Mouse (Mus musculus): ENCODE results near the gene Hyou1. TPM values are rescaled to one million over a fixed set of nuclear protein-coding genes. Genes with fewer than 3 reads are reported as not detected.

The Hyou1 gene
- polyA plus RNA-seq, 1 experiment from 2014 or later = 33.8 TPM

- Histone ChIP-seq H3K4me2 (ENCODE audit: low read depth, low read length) (no peak overlapping the region), H3K36me3 (ENCODE audit: control insufficient read depth, insufficient read depth, low read length) (peaks cover 14% of the 10 kb centered on the region), H3K9ac (ENCODE audit: low read length) (no peak overlapping the region), H3K4me1 (ENCODE audit: control insufficient read depth, insufficient read depth, low read length) (no peaks in the 10 kb centered on the region), H3K27me3 (ENCODE audit: control insufficient read depth, insufficient read depth, low read length) (no peaks in the 10 kb centered on the region), H3K4me3 (replicated peaks; ENCODE audit: low read length) (no peak overlapping the region), H3K27ac (ENCODE audit: low read length) (no peak overlapping the region), H3K9me3 (replicated peaks; ENCODE audit: control insufficient read depth, low read length) (no peaks in the 10 kb centered on the region)
- ATAC-seq (ENCODE audit: insufficient read depth, low FRiP score) = peak; percentile 44; the same call in 1 of the 2 replicates
- 40% methylated on average over 4 of the region's 4 CpGs for WGBS
Observed at GRCm38 (mm10) chr9:44391466-44391865, 12.2 kb downstream of the Hyou1 start.

- ATAC-seq (ENCODE audit: insufficient read depth, low FRiP score) = peak; percentile 98
- H3K4me1 ChIP-seq (ENCODE audit: control insufficient read depth, insufficient read depth, low read length) = peaks cover 12% of the 10 kb centered on the region; the same call in 1 of the 2 replicates
- peak within 1 kb of the TSS; percentile 86 for H3K4me3 ChIP-seq (replicated peaks; ENCODE audit: low read length)
- H3K36me3 ChIP-seq (ENCODE audit: control insufficient read depth, insufficient read depth, low read length) = peaks cover 12% of the 10 kb centered on the region; the same call in 1 of the 2 replicates
- peak within 1 kb of the TSS; percentile 85 for H3K4me2 ChIP-seq (ENCODE audit: low read depth, low read length)
- H3K9ac ChIP-seq (ENCODE audit: low read length) = peak within 1 kb of the TSS; percentile 89
- no peaks in the 10 kb centered on the region for H3K9me3 ChIP-seq (replicated peaks; ENCODE audit: control insufficient read depth, low read length)
- H3K27me3 ChIP-seq (ENCODE audit: control insufficient read depth, insufficient read depth, low read length) = no peaks in the 10 kb centered on the region
- peak within 1 kb of the TSS; percentile 92 for H3K27ac ChIP-seq (ENCODE audit: low read length)
- WGBS = under 1% methylated on average over 43 of the region's 43 CpGs
Observed at GRCm38 (mm10) chr9:44396684-44397411, 17.6 kb downstream of the Hyou1 start, which contains the start of gene Slc37a4. Gene Slc37a4 (plus strand): TSS chr9:44396852.

GRCm38 (mm10) chr9:44398087-44398486 is 18.8 kb downstream of the Hyou1 start:
- peaks cover 19% of the 10 kb centered on the region for H3K36me3 ChIP-seq (ENCODE audit: control insufficient read depth, insufficient read depth, low read length)
- H3K27ac ChIP-seq (ENCODE audit: low read length) = peak overlapping the region; percentile 72
- H3K27me3 ChIP-seq (ENCODE audit: control insufficient read depth, insufficient read depth, low read length) = no peaks in the 10 kb centered on the region
- H3K4me1 ChIP-seq (ENCODE audit: control insufficient read depth, insufficient read depth, low read length) = peaks cover 12% of the 10 kb centered on the region; the same call in 1 of the 2 replicates
- peak overlapping the region; percentile 85 for H3K4me2 ChIP-seq (ENCODE audit: low read depth, low read length)
- H3K4me3 ChIP-seq (replicated peaks; ENCODE audit: low read length) = peak overlapping the region; percentile 86
- peak overlapping the region; percentile 89 for H3K9ac ChIP-seq (ENCODE audit: low read length)
- 16% methylated on average over 4 of the region's 4 CpGs for WGBS
- H3K9me3 ChIP-seq (replicated peaks; ENCODE audit: control insufficient read depth, low read length) = no peaks in the 10 kb centered on the region
- ATAC-seq (ENCODE audit: insufficient read depth, low FRiP score) = no peak

- Histone ChIP-seq H3K27ac (ENCODE audit: low read length) (peak overlapping the region; percentile 72; the same call in 1 of the 2 replicates), H3K36me3 (ENCODE audit: control insufficient read depth, insufficient read depth, low read length) (peaks cover 19% of the 10 kb centered on the region), H3K27me3 (ENCODE audit: control insufficient read depth, insufficient read depth, low read length) (no peaks in the 10 kb centered on the region), H3K9ac (ENCODE audit: low read length) (peak overlapping the region; percentile 89), H3K4me2 (ENCODE audit: low read depth, low read length) (peak overlapping the region; percentile 85), H3K9me3 (replicated peaks; ENCODE audit: control insufficient read depth, low read length) (no peaks in the 10 kb centered on the region), H3K4me1 (ENCODE audit: control insufficient read depth, insufficient read depth, low read length) (peaks cover 12% of the 10 kb centered on the region; the same call in 1 of the 2 replicates), H3K4me3 (replicated peaks; ENCODE audit: low read length) (peak overlapping the region; percentile 10; the same call in 1 of the 2 replicates)
- no peak for ATAC-seq (ENCODE audit: insufficient read depth, low FRiP score)
- WGBS = 79% methylated on average over 9 of the region's 9 CpGs
Observed at GRCm38 (mm10) chr9:44398551-44398950, 19.3 kb downstream of the Hyou1 start.

- no peaks in the 10 kb centered on the region for H3K9me3 ChIP-seq (replicated peaks; ENCODE audit: control insufficient read depth, low read length)
- H3K4me2 ChIP-seq (ENCODE audit: low read depth, low read length) = no peak overlapping the region
- 82% methylated on average over 13 of the region's 13 CpGs for WGBS
- no peak overlapping the region for H3K27ac ChIP-seq (ENCODE audit: low read length)
- no peak for ATAC-seq (ENCODE audit: insufficient read depth, low FRiP score)
- H3K4me1 ChIP-seq (ENCODE audit: control insufficient read depth, insufficient read depth, low read length) = peaks cover 12% of the 10 kb centered on the region; the same call in 1 of the 2 replicates
- H3K36me3 ChIP-seq (ENCODE audit: control insufficient read depth, insufficient read depth, low read length) = peaks cover 19% of the 10 kb centered on the region
- 0 out of 2 replicates have a peak overlapping the region, but pooled peaks have one; percentile 2 for H3K9ac ChIP-seq (ENCODE audit: low read length)
- no peaks in the 10 kb centered on the region for H3K27me3 ChIP-seq (ENCODE audit: control insufficient read depth, insufficient read depth, low read length)
- H3K4me3 ChIP-seq (replicated peaks; ENCODE audit: low read length) = no peak overlapping the region
Observed at GRCm38 (mm10) chr9:44399114-44399794, 20.0 kb downstream of the Hyou1 start.

GRCm38 (mm10) chr9:44399795-44400114 is 20.5 kb downstream of the Hyou1 start:
- Histone ChIP-seq H3K4me2 (ENCODE audit: low read depth, low read length) (no peak overlapping the region), H3K36me3 (ENCODE audit: control insufficient read depth, insufficient read depth, low read length) (peaks cover 19% of the 10 kb centered on the region), H3K4me1 (ENCODE audit: control insufficient read depth, insufficient read depth, low read length) (peaks cover 12% of the 10 kb centered on the region; the same call in 1 of the 2 replicates), H3K9ac (ENCODE audit: low read length) (no peak overlapping the region), H3K4me3 (replicated peaks; ENCODE audit: low read length) (no peak overlapping the region), H3K27me3 (ENCODE audit: control insufficient read depth, insufficient read depth, low read length) (no peaks in the 10 kb centered on the region), H3K9me3 (replicated peaks; ENCODE audit: control insufficient read depth, low read length) (no peaks in the 10 kb centered on the region), H3K27ac (ENCODE audit: low read length) (no peak overlapping the region)
- ATAC-seq (ENCODE audit: insufficient read depth, low FRiP score) = no peak
- WGBS = 83% methylated on average over 6 of the region's 6 CpGs

- Histone ChIP-seq H3K27ac (ENCODE audit: low read length) (no peak overlapping the region), H3K4me1 (ENCODE audit: control insufficient read depth, insufficient read depth, low read length) (peaks cover 12% of the 10 kb centered on the region), H3K27me3 (ENCODE audit: control insufficient read depth, insufficient read depth, low read length) (no peaks in the 10 kb centered on the region), H3K9me3 (replicated peaks; ENCODE audit: control insufficient read depth, low read length) (no peaks in the 10 kb centered on the region), H3K4me3 (replicated peaks; ENCODE audit: low read length) (no peak overlapping the region), H3K36me3 (ENCODE audit: control insufficient read depth, insufficient read depth, low read length) (peaks cover 19% of the 10 kb centered on the region), H3K4me2 (ENCODE audit: low read depth, low read length) (no peak overlapping the region), H3K9ac (ENCODE audit: low read length) (no peak overlapping the region)
- 74% methylated on average over 4 of the region's 4 CpGs for WGBS
- no peak for ATAC-seq (ENCODE audit: insufficient read depth, low FRiP score)
Observed at GRCm38 (mm10) chr9:44401081-44401480, 21.8 kb downstream of the Hyou1 start.

GRCm38 (mm10) chr9:44405011-44405410 is 25.7 kb downstream of the Hyou1 start:
- Histone ChIP-seq H3K27me3 (ENCODE audit: control insufficient read depth, insufficient read depth, low read length) (no peaks in the 10 kb centered on the region), H3K4me3 (replicated peaks; ENCODE audit: low read length) (no peak overlapping the region), H3K9ac (ENCODE audit: low read length) (no peak overlapping the region), H3K4me2 (ENCODE audit: low read depth, low read length) (no peak overlapping the region), H3K36me3 (ENCODE audit: control insufficient read depth, insufficient read depth, low read length) (peaks cover 22% of the 10 kb centered on the region), H3K4me1 (ENCODE audit: control insufficient read depth, insufficient read depth, low read length) (peaks cover 4% of the 10 kb centered on the region; the same call in 1 of the 2 replicates), H3K9me3 (replicated peaks; ENCODE audit: control insufficient read depth, low read length) (no peaks in the 10 kb centered on the region), H3K27ac (ENCODE audit: low read length) (no peak overlapping the region)
- no peak for ATAC-seq (ENCODE audit: insufficient read depth, low FRiP score)
- 57% methylated on average over 3 of the region's 3 CpGs for WGBS
